Mouse (Mus musculus) 3134 (cell line): ENCODE data around the gene Spsb1.

Source experiments
- DNase-seq: peaks from one replicate; pipeline ENCODE4 v3.0.0-alpha.2; 2011; ENCODE audit warnings: low spot score; ENCODE audit not compliant: insufficient read length; ENCODE audit errors: extremely low read depth

Spsb1 gene

DNA sequence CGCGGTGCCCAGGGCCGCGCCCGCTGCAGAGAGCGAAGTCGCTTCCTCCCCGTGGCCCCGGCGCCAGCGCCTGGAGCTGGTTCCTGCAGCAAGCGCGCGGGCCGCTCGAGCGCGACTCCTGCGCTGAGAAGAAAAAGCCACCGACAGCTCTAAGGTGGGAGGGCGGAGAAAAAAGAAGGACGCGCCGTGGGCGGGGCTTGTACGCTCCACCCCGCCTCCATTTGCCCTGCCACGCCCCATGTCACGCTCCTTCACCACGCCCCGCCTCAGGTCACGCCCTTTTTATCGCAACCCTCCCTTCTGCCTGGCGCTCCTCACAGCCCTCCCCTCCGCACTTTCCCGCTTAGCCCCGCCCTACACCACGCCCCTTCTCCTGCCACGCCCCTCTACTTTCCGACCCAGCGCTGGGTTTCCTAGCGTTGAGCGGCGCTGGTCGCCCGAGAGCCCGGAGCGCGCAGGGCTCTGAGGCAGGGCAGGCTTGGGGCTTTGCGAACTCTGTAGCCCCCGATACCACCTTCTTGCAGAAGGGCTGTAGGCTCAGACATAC lies at the start of gene Spsb1:
Gene Spsb1, minus strand, starts transcription at position 151 of the 547 bp plus-strand sequence.
- DNase-seq, result peak; percentile 95

GRCm38 (mm10) chr4:150003641-150004040 lies 48.8 kb upstream of the Spsb1 start:
- DNase-seq, result no peak

DNA sequence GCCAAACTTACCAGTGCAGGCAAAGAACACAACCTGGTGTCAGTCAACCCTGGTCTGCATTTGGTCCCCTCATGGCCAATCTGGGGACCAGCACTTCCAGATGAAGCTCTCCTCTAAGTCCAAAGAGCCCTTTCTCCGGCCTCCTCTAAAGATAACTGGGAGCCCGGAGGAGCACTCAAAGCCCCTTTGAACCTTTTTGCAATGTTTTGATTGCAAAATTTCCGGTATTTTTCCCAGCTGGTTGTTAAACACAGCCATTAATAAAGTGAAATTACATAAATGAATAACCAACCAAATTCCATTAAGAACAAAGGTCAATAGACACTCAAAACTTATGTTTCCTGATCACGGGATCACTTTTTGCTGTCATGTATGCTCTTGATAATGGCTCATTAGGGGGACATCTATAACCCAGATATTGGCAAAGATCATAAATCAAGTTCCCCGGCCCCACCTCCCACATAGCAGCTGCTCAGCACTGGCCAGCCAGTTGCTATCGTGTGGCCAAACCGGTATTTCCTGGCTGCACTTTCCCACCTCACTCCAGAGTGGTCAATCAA lies 48.3 kb upstream of the Spsb1 start:
- no peak for DNase-seq

DNA sequence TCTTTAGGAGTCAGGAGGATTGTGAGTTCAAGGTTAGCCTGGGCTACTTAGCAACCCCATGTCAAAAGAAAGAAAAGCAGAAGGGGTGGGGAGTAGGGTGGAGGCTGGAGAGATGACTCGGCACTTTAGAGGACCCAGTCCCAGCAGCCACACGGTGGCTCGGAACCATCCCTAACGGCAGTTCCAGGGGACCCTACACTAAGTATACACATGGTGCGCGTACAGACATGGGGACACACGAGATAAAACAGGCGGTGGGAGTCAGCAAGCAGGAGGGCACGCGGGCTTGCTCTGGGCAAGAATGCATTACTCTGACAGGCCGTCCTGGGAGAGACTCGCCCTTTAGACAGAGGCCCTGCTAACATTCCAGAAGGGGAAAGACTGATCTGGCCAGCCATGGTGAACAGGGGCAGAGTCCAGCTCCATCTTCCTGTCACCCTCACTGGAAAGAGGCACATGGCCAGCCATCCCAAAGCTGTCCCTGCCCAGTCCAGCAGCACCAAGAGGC lies 47.2 kb upstream of the Spsb1 start:
- no peak for DNase-seq

DNA sequence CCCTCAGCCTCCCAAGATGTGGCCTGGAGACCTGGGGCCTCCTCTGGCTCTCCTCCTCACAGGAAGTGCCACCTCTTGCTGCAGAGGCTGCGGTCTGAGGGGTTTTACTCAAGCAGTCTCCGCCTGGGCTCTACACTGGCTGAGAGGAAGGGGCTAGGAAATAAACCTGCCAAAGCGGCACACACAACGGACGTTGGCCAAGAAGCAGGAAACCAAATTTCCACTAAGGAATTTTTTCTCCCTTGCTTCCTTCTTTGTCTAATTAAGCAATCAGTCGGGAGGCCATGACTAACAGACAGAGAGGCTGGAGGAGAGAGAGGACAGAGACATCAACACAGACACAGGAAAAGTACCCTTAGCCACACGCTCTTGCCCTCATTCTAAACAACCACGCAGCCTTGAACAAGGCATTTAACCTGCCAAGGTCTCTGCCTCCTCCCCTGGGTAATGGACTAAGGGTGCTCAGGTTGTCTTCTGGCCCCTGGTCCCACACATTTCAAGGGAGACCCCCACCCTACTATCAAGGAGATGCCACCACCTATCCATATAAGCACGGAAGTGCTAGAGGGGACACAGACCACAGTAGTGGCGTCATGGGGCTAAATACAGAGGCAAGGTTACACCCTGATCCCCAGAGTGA lies 46.5 kb upstream of the Spsb1 start:
- DNase-seq, result no peak

GRCm38 (mm10) chr4:149999931-150000555 lies 45.2 kb upstream of the Spsb1 start:
- no peak for DNase-seq

DNA sequence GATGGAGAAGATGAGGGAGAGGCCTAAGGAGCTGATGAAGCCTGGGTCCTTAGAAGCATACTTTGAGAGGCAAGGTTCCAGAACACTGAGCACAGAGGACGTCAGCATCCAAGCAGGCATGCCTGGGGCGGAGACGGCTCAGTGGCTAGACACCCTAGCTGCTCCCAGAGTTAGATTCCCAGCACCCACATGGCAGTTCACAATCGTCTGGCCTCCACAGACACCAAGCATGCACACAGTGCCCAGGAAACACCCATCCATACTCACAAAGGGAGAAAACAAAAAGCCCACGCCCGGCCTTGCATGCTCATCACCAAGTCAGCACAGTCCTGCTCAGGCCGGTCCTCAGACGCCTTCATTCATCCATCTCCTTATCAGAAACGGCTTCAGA lies 44.7 kb upstream of the Spsb1 start:
- no peak for DNase-seq

- no peak for DNase-seq
Measured at GRCm38 (mm10) chr4:149998786-149999509, 44.1 kb upstream of the Spsb1 start.

GRCm38 (mm10) chr4:149997999-149998398 lies 43.2 kb upstream of the Spsb1 start:
- no peak for DNase-seq

- no peak for DNase-seq
Measured at GRCm38 (mm10) chr4:149996440-149996839, 41.6 kb upstream of the Spsb1 start.

DNA sequence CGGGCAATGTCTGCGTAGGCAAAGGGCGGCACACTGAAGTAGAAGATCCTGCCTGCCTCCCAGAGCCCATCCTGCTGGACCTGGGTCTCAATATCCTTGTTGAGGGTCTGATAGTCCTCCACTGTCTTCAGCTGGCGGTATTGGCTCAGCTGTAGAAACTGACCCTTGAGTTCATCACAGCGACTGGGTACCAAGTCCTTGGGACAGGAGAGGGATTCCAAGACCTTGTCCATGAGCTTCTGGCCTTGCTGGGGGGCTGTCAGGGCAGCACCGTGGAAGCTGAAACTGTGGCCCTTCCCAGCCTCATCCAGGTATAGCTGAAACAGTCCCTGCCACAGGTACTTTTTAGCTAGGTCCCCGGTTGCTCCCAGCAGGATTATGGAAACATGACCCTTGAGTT lies 41.1 kb upstream of the Spsb1 start:
- DNase-seq, result no peak

DNA sequence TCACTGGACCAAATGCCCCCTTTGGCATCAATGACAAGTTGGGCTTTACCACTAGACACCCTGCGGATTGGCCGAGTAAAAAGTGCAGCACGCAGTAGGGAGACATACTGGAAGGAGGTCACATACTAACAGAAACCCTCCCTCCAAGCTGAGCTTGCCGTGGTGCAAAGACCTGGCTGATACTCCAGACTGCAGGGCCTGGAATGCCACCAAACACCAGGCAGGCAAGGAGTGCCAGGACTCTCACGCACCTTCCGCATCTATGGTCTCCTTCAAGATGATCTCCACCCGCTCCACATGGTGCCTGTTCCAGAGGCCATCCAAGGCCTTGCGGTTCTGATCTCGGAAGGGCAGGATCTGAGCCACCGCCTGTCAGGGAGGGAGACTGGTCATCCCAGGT lies 39.4 kb upstream of the Spsb1 start:
- no peak for DNase-seq

- DNase-seq, result no peak
Measured at GRCm38 (mm10) chr4:149992670-149993032, 37.8 kb upstream of the Spsb1 start.

GRCm38 (mm10) chr4:149991755-149992669 lies 37.2 kb upstream of the Spsb1 start:
- no peak for DNase-seq

GRCm38 (mm10) chr4:149990954-149991633 lies 36.3 kb upstream of the Spsb1 start:
- DNase-seq, result no peak

GRCm38 (mm10) chr4:149990212-149990953 lies 35.5 kb upstream of the Spsb1 start:
- DNase-seq, result no peak

GRCm38 (mm10) chr4:149988931-149989556 lies 34.2 kb upstream of the Spsb1 start:
- peak; percentile 86 for DNase-seq

GRCm38 (mm10) chr4:149988301-149988700 lies 33.5 kb upstream of the Spsb1 start:
- DNase-seq, result no peak
